Mouse (Mus musculus) heart, embryonic 12.5 days (tissue): Measurements from ENCODE around the gene Dvl1. TPM values are rescaled to one million over a fixed set of nuclear protein-coding genes. Genes with fewer than 3 reads are reported as not detected.

Experiments
- ATAC-seq: fragments of 200-750 bp; cut with Nextera tagmentation; 2 replicates; pipeline ENCODE4 v1.8.0; 2017; ENCODE audit warnings: moderate TSS enrichment, moderate library complexity; ENCODE audit not compliant: insufficient number of reproducible peaks, low FRiP score
- H3K27ac ChIP-seq: fragments of 300-500 bp; sonication (generic); 2 replicates; pipeline ENCODE4 v1.5.1; 2016; ENCODE audit warnings: mild to moderate bottlenecking, moderate library complexity; ENCODE audit not compliant: poor library complexity, severe bottlenecking
- H3K27me3 ChIP-seq: fragments of 300-500 bp; sonication (generic); replicated peaks from 2 replicates; pipeline ENCODE4 v1.6.1; 2016; ENCODE audit warnings: mild to moderate bottlenecking, moderate library complexity
- H3K36me3 ChIP-seq: fragments of 300-500 bp; sonication (generic); 2 replicates; pipeline ENCODE4 v1.6.1; 2016; ENCODE audit warnings: mild to moderate bottlenecking, moderate library complexity
- H3K4me1 ChIP-seq: fragments of 300-500 bp; sonication (generic); replicated peaks from 2 replicates; pipeline ENCODE4 v1.6.1; 2016; ENCODE audit warnings: mild to moderate bottlenecking
- H3K4me2 ChIP-seq: fragments of 300-500 bp; sonication (generic); 2 replicates; pipeline ENCODE4 v1.6.1; 2016; ENCODE audit warnings: mild to moderate bottlenecking, moderate library complexity
- H3K4me3 ChIP-seq: fragments of 300-500 bp; sonication (generic); 2 replicates; pipeline ENCODE4 v1.5.1; 2016; ENCODE audit warnings: mild to moderate bottlenecking
- H3K9ac ChIP-seq: fragments of 300-500 bp; sonication (generic); 2 replicates; pipeline ENCODE4 v1.6.1; 2016; ENCODE audit warnings: mild to moderate bottlenecking, moderate library complexity
- H3K9me3 ChIP-seq: fragments of 300-500 bp; sonication (generic); replicated peaks from 2 replicates; pipeline ENCODE4 v1.6.1; 2016; ENCODE audit warnings: mild to moderate bottlenecking, moderate library complexity
- WGBS: fragments of 180-500 bp; shearing (Covaris S2); methylation state at CpG from one replicate; pipeline ENCODE4 v1.1.7; 2016; 5-methylcytosine and 5-hydroxymethylcytosine counted together
- polyA plus RNA-seq: library from polyadenylated mRNA; unstranded; fragments of >200 nt; fragmentation: Nextera tagmentation; extraction: Ambion mirVana; gene quantifications from 2 replicates; pipeline ENCODE4 v1.2.1, GENCODE M21; 2016

Gene Dvl1
- 9.4 and 10.1 TPM in 2 replicates for polyA plus RNA-seq

DNA sequence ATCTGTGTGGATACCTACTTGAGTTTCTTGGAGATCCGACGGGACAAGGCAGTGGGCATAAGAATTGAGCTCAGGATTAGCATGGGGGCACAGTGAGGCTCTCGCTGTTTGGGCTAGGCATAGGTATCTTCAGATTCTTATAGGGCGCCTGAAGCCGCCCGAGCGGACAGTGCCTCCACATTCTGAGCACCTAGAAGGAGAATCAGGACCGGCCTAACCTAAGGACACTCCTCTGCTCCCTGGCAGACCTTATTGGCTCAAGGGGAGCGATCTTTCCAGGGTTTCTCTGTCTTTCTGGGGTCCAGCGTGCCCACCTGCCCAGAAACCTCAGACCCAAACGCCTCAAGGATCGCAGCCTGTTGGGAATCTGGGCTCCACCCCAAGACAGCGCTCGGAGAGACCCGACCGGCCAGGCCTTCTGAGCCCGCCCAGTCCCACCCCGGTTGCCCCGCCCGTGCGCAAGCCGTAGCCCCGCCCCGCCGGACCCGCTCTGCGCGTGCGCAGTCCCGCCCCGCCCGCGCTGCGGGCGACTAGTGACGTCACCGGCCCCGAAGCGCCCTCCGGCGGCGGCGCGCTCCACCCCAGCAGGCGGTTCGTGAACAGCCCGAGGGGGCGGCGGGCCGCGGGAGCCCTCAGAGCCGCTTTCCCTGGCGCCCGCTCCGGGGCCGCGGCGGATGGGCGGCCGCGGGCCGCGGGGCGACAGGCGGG, at the start of gene Dvl1:
Gene Dvl1 (plus strand): TSS at position 532 of the 708 bp plus-strand sequence.
- Histone ChIP-seq H3K36me3 (peaks cover 18% of the 10 kb centered on the region), H3K9ac (peak within 1 kb of the TSS; percentile 91), H3K27me3 (no peaks in the 10 kb centered on the region), H3K4me3 (peak within 1 kb of the TSS; percentile 90), H3K4me2 (peak within 1 kb of the TSS; percentile 76), H3K9me3 (no peaks in the 10 kb centered on the region), H3K4me1 (peaks cover 23% of the 10 kb centered on the region), H3K27ac (peak within 1 kb of the TSS; percentile 27)
- ATAC-seq: peak; percentile 93
- WGBS: 2% methylated on average over 63 of the region's 65 CpGs

DNA sequence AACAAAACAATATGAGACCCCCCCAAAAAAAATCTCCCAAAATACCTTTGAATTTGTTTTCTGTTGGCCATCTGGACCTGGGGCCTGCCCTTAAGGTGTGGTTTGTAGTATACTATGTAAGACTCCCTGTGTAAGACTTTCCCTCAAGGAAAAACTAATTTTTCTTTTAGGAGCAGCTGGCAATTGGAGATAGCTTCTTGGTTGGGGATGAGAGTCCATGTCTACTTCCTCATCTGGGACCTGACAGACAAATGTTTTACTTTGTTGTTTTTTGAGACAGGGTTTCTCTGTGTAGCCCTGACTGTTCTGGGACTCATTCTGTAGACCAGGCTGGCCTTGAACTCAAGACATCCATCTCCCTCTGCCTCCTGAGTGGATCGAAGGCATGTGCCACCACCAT, 45.1 kb upstream of the Dvl1 start:
- no peaks in the 10 kb centered on the region for H3K9me3 ChIP-seq
- no peaks in the 10 kb centered on the region for H3K27me3 ChIP-seq
- H3K4me1 ChIP-seq: peaks cover 21% of the 10 kb centered on the region
- no peak overlapping the region for H3K27ac ChIP-seq
- no peak overlapping the region for H3K9ac ChIP-seq
- no peak for ATAC-seq
- H3K4me2 ChIP-seq: no peak overlapping the region
- peaks cover 7% of the 10 kb centered on the region for H3K36me3 ChIP-seq
- no peak overlapping the region for H3K4me3 ChIP-seq
- 100% methylated on average over 1 of the region's 1 CpGs for WGBS

- WGBS: 6% methylated on average over 12 of the region's 12 CpGs
- Histone ChIP-seq H3K4me3 (peak within 1 kb of the TSS; percentile 90), H3K4me1 (peaks cover 21% of the 10 kb centered on the region), H3K36me3 (peaks cover 15% of the 10 kb centered on the region), H3K9ac (peak within 1 kb of the TSS; percentile 91), H3K27ac (peak within 1 kb of the TSS; percentile 73), H3K27me3 (no peaks in the 10 kb centered on the region), H3K4me2 (peak within 1 kb of the TSS; percentile 75), H3K9me3 (no peaks in the 10 kb centered on the region)
- ATAC-seq: no peak
Observed at GRCm38 (mm10) chr4:155802741-155803339, 44.4 kb upstream of the Dvl1 start, which contains the start of gene Mrpl20. Mrpl20 (plus strand) TSS chr4:155802878.

DNA sequence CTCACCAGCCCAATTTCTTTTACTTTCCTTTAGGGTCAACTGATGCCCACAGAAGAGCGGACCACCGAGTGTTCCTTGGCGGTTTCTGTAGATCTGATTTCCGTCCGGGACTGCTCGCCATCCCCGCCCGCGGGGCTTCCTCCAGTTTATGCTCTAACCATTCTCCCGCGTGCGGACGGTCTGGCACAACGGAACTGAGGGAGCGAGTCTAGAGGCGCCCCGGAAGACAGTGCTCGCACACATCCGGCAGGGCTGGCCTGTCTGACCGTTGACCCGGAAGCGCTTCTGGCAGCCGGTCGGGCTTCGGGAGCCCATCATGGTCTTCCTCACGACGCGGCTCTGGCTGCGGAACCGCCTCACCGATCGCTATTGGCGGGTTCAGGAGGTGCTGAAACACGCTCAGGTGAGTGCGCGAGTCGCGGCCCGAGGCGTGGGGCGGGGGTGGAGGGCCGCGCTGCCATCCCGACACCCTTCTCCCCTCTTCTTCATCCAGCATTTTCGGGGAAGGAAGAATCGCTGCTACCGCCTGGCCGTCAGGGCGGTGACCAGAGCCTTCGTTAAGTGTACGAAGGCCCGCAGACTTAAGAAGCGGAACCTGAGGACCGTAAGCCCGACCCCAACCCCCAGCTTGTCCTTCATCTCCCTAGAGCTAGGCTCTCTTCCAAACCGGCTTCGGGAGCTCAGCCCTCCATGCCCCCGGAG, 43.7 kb upstream of the Dvl1 start:
- WGBS: 0% methylated on average over 58 of the region's 58 CpGs
- ATAC-seq: peak; percentile 98
- Histone ChIP-seq H3K9ac (peak overlapping the region; percentile 91), H3K4me3 (peak overlapping the region; percentile 90), H3K4me2 (peak overlapping the region; percentile 75), H3K9me3 (no peaks in the 10 kb centered on the region), H3K27ac (peak overlapping the region; percentile 73), H3K36me3 (peaks cover 21% of the 10 kb centered on the region), H3K27me3 (no peaks in the 10 kb centered on the region), H3K4me1 (peaks cover 21% of the 10 kb centered on the region)

DNA sequence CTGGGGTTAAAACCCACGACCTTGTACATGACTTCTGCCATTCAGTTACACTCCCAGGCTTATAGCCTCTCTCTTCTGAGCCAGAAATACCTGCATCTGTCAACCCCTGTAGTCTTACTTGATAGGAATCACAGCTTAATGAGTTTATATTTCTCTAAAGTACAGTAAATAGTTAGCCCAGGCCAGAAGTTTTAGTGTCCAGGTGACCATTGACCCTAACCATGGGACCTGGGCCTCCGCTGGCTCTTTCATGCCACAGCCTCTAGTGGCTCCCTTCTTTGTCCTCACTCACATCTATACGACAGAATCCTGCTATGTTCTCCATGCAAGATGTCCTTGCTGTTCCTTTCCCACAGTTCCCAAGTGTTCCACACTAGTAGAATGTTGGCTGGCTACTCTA, 39.4 kb upstream of the Dvl1 start:
- 87% methylated on average over 3 of the region's 3 CpGs for WGBS
- H3K27ac ChIP-seq: no peak overlapping the region

DNA sequence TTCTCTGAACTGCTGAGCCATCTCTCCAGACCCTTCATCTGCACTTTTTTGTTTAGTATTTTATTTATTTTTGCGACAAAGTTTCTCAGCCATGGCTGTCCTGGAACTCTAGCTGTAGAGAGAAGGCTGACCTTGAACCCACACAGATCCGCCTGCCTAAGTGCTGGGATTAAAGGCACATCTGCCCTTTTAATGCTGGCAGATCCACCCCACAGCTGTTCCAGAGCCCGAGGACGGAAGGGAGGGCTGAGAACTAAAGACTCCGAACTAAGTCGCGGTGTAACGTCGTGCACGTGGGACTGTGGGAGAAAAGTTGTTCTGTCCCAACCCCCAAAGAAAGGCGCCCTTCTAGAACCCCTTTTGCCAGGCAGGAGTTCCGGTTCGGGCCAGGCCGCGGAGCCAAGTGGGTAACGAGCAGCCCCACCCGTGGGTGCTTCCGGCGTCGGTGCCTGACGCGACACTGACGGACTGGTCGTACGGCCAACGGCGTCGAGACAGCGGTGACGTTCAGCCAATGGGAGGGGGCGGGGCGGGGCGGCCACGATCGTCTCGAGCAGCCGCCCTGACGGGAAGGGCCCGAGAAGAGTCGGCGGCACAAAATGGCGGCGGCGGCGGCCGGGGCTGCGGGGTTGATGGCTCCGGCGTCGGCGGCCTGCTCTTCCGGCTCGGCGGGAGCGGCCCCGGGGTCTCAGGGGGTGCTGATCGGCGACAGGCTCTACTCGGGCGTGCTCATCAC, 35.1 kb upstream of the Dvl1 start, which contains the start of gene Ccnl2:
Gene Ccnl2 (plus strand): TSS at position 561 of the 736 bp plus-strand sequence.
- Histone ChIP-seq H3K4me3 (peak within 1 kb of the TSS; percentile 96), H3K27ac (peak within 1 kb of the TSS; percentile 91), H3K9me3 (no peaks in the 10 kb centered on the region), H3K9ac (peak within 1 kb of the TSS; percentile 99), H3K36me3 (peaks cover 75% of the 10 kb centered on the region), H3K27me3 (no peaks in the 10 kb centered on the region), H3K4me1 (peaks cover 30% of the 10 kb centered on the region), H3K4me2 (peak within 1 kb of the TSS; percentile 92)
- peak; percentile 100 for ATAC-seq
- WGBS: under 1% methylated on average over 60 of the region's 60 CpGs

More for the DNA sequence above, 39.4 kb upstream of the Dvl1 start:
- Histone ChIP-seq H3K4me1 (peaks cover 28% of the 10 kb centered on the region), H3K4me3 (no peak overlapping the region), H3K9ac (no peak overlapping the region), H3K36me3 (peaks cover 48% of the 10 kb centered on the region), H3K4me2 (no peak overlapping the region), H3K9me3 (no peaks in the 10 kb centered on the region), H3K27me3 (no peaks in the 10 kb centered on the region)
- ATAC-seq: no peak

DNA sequence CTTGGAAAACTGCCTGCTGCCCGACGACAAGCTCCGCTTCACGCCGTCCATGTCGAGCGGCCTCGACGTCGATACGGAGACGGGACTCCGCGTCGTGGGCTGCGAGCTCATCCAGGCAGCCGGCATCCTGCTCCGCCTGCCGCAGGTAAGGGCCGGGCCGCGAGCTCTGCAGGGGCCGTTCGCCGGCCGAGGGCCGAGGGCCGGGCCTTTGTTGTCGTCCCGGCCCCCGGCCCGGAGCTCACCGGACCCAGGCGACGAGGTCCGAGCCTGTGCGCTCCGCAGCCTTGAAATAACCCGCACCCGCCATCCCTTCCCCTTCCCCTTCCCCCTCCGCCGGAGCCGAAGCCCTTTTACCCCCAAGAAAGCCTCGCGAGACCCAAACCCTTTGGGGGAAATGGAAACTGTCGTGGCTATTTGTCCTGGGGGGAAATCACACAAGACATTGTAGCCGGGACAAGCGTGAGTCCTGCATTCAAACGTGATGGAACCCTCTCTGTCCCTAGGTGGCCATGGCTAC, 34.5 kb upstream of the Dvl1 start:
- ATAC-seq: peak; percentile 59
- Histone ChIP-seq H3K27ac (peak overlapping the region; percentile 78), H3K4me3 (peak overlapping the region; percentile 96), H3K4me1 (peaks cover 30% of the 10 kb centered on the region), H3K36me3 (peaks cover 75% of the 10 kb centered on the region), H3K9me3 (no peaks in the 10 kb centered on the region), H3K9ac (peak overlapping the region; percentile 99), H3K4me2 (peak overlapping the region; percentile 92), H3K27me3 (no peaks in the 10 kb centered on the region)
- under 1% methylated on average over 49 of the region's 49 CpGs for WGBS

DNA sequence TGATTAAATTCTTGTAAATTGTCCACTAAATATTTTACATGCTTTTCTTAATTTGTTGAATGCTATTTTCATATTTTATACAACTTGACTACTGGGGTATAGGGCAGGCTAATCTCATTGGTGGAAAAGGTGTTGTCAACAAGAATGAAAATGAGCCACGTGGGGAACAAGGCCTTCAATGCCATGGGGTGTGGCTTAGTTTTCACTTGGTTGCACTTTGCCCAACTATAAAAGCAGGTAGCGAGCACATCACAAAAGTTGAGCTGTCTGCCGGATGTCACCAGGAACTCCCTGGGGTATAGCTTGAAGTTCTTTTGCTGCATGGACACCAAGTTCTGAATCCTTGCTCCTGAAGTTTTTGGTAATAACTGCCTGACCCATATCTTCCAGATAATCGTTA, 29.7 kb upstream of the Dvl1 start:
- H3K4me2 ChIP-seq: no peak overlapping the region
- peaks cover 21% of the 10 kb centered on the region for H3K4me1 ChIP-seq
- H3K4me3 ChIP-seq: no peak overlapping the region
- 91% methylated on average over 4 of the region's 4 CpGs for WGBS
- ATAC-seq: no peak
- H3K36me3 ChIP-seq: peaks cover 85% of the 10 kb centered on the region
- no peak overlapping the region for H3K9ac ChIP-seq
- H3K27ac ChIP-seq: no peak overlapping the region
- no peaks in the 10 kb centered on the region for H3K27me3 ChIP-seq
- H3K9me3 ChIP-seq: no peaks in the 10 kb centered on the region

GRCm38 (mm10) chr4:155821025-155821424, 26.2 kb upstream of the Dvl1 start:
- no peak overlapping the region for H3K4me2 ChIP-seq
- no peak overlapping the region for H3K9ac ChIP-seq
- no peaks in the 10 kb centered on the region for H3K4me1 ChIP-seq
- no peak for ATAC-seq
- peaks cover 92% of the 10 kb centered on the region for H3K36me3 ChIP-seq
- no peak overlapping the region for H3K4me3 ChIP-seq
- 84% methylated on average over 7 of the region's 7 CpGs for WGBS
- H3K27me3 ChIP-seq: no peaks in the 10 kb centered on the region
- H3K9me3 ChIP-seq: no peaks in the 10 kb centered on the region
- no peak overlapping the region for H3K27ac ChIP-seq

GRCm38 (mm10) chr4:155823443-155823842, 23.8 kb upstream of the Dvl1 start:
- Histone ChIP-seq H3K27ac (no peak overlapping the region), H3K4me2 (no peak overlapping the region), H3K9me3 (no peaks in the 10 kb centered on the region), H3K4me3 (no peak overlapping the region), H3K27me3 (no peaks in the 10 kb centered on the region), H3K36me3 (peaks cover 91% of the 10 kb centered on the region), H3K9ac (no peak overlapping the region), H3K4me1 (no peaks in the 10 kb centered on the region)
- 93% methylated on average over 16 of the region's 16 CpGs for WGBS
- no peak for ATAC-seq
